Mouse (Mus musculus): ENCODE results near the gene Rnf115. TPM values are rescaled to one million over a fixed set of nuclear protein-coding genes. Genes with fewer than 3 reads are reported as not detected.

Gene Rnf115
- polyA plus RNA-seq, 1 experiment from 2014 or later: 40.4 TPM

DNA sequence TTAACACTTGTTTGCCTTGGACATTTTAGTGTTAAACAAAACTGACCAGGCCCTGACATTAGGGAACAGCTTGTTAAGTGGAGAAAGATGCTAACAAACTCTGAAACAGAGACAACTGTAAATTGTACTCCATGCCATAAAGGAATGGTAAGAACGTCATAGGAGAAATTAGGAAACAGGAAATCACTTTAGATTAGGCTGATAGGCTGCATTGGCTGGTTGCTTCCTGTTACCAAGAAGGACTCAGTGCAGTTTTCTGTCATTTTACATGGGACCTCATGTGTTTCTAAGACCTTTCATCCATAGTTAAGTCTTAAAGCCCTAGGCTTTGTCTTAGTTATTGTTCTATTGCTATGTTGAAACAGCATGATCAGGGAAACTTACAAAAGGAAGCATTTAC is 19.4 kb downstream of the Rnf115 start:
- Histone ChIP-seq H3K27ac (no peak overlapping the region), H3K4me2 (no peak overlapping the region), H3K4me1 (no peaks in the 10 kb centered on the region), H3K36me3 (no peaks in the 10 kb centered on the region), H3K4me3 (replicated peaks) (no peak overlapping the region), H3K9me3 (no peaks in the 10 kb centered on the region), H3K9ac (no peak overlapping the region), H3K27me3 (replicated peaks) (no peaks in the 10 kb centered on the region)
- WGBS: 53% methylated on average over 1 of the region's 1 CpGs
- no peak for ATAC-seq (ENCODE audit: insufficient read depth, low FRiP score, low read depth)

DNA sequence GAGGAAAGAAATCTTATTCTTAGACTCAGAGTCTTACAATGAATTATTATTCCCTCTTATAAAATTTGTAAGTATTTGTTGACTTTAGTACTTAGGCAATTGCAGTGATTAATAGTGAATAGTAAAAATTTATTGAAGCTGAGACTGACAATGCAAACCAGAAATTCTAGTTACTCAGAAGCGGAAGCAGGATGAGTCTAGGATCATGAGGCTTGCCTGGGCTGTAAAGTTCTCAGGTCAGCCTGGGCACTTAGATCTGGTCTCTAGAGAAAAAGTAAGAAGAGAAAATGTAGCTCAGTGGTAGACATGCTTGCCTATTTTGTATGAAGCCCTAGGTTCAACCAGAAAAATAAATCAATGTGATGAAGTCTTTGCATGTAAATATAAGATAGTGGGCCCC is 28.5 kb downstream of the Rnf115 start:
- Histone ChIP-seq H3K27me3 (replicated peaks) (no peaks in the 10 kb centered on the region), H3K4me2 (no peak overlapping the region), H3K4me3 (replicated peaks) (no peak overlapping the region), H3K4me1 (no peaks in the 10 kb centered on the region), H3K27ac (no peak overlapping the region), H3K36me3 (no peaks in the 10 kb centered on the region), H3K9me3 (no peaks in the 10 kb centered on the region), H3K9ac (no peak overlapping the region)
- no peak for ATAC-seq (ENCODE audit: insufficient read depth, low FRiP score, low read depth)
- 83% methylated on average over 1 of the region's 1 CpGs for WGBS

GRCm38 (mm10) chr3:96757691-96758090 is 30.2 kb downstream of the Rnf115 start:
- no peak for ATAC-seq (ENCODE audit: insufficient read depth, low FRiP score, low read depth)
- no peaks in the 10 kb centered on the region for H3K9me3 ChIP-seq

DNA sequence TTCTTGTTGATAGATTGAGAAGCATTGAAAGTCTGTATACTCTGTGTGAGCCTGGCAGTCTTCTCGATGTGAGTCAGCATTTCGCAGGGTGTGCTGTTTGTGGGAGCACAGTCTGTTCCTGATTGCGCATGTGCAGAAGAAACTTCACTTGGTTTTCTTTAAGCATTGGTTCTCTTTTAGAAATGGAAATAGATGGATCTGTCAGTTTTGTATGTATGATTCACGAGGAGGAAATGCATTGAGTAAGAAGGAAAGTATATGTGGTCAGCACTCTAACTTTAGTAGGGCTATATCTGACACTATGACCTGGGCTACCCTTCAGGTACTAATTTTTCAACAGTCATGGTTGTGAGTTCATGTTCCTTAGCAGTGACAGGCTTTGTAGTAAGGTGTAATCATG is 32.2 kb downstream of the Rnf115 start:
- Histone ChIP-seq H3K27ac (no peak overlapping the region), H3K36me3 (no peaks in the 10 kb centered on the region), H3K4me2 (no peak overlapping the region), H3K9ac (no peak overlapping the region), H3K4me3 (replicated peaks) (no peak overlapping the region), H3K27me3 (replicated peaks) (no peaks in the 10 kb centered on the region), H3K9me3 (no peaks in the 10 kb centered on the region), H3K4me1 (no peaks in the 10 kb centered on the region)
- WGBS: 83% methylated on average over 4 of the region's 4 CpGs
- no peak for ATAC-seq (ENCODE audit: insufficient read depth, low FRiP score, low read depth)

More at GRCm38 (mm10) chr3:96757691-96758090, 30.2 kb downstream of the Rnf115 start:
- Histone ChIP-seq H3K4me3 (replicated peaks) (no peak overlapping the region), H3K4me1 (no peaks in the 10 kb centered on the region), H3K4me2 (no peak overlapping the region), H3K9ac (no peak overlapping the region), H3K27ac (no peak overlapping the region), H3K27me3 (replicated peaks) (no peaks in the 10 kb centered on the region), H3K36me3 (no peaks in the 10 kb centered on the region)
- 62% methylated on average over 7 of the region's 7 CpGs for WGBS

DNA sequence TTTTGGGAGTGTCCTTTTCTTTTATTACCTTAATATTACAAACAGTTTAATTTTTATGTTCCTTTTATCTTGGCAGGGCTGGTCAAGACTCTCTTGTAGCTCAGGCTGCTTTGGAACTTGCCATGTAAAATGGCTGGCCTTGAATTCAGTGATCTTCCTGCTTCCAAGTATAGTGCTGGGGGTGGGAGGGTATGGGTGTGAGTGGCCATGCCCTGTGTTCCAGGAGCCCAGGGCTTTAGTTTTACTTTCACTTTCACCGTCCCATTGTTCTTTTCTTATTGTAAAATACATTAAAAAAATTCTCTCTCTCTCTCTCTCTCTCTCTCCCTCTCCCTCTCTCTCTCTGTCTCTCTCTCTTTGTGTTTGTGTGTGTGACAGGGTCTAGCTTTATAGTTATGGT is 37.1 kb downstream of the Rnf115 start:
- Histone ChIP-seq H3K36me3 (no peaks in the 10 kb centered on the region), H3K27ac (no peak overlapping the region), H3K9me3 (no peaks in the 10 kb centered on the region), H3K4me3 (replicated peaks) (no peak overlapping the region), H3K4me2 (no peak overlapping the region), H3K27me3 (replicated peaks) (no peaks in the 10 kb centered on the region), H3K4me1 (no peaks in the 10 kb centered on the region), H3K9ac (no peak overlapping the region)
- ATAC-seq (ENCODE audit: insufficient read depth, low FRiP score, low read depth): no peak
- 76% methylated on average over 1 of the region's 1 CpGs for WGBS

- Histone ChIP-seq H3K4me2 (no peak overlapping the region), H3K4me1 (no peaks in the 10 kb centered on the region), H3K27ac (no peak overlapping the region), H3K27me3 (replicated peaks) (no peaks in the 10 kb centered on the region), H3K9me3 (no peaks in the 10 kb centered on the region), H3K36me3 (no peaks in the 10 kb centered on the region), H3K9ac (no peak overlapping the region), H3K4me3 (replicated peaks) (no peak overlapping the region)
- WGBS: 82% methylated on average over 5 of the region's 5 CpGs
- ATAC-seq (ENCODE audit: insufficient read depth, low FRiP score, low read depth): no peak
Observed at GRCm38 (mm10) chr3:96769971-96770370, 42.5 kb downstream of the Rnf115 start.

DNA sequence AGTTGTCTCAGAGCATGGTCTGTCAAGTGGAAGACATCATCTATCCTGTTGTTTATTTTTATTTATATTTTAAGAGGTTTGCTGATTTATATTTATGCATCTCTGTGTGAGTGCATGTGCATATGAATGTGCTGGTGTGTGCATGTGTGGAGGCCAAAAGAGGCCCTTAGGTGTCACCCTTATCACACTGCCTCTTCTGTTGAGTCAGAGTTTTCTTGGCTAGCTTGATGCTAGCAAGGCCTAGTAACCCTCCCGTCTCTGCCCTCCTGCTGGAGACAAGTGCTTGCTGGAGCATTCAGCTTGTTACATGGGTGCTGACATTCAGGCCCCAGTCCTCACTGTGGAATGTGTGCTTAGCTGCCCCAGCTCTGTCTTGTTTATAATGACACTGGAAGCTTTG is 45.5 kb downstream of the Rnf115 start:
- no peaks in the 10 kb centered on the region for H3K9me3 ChIP-seq
- 34% methylated on average over 1 of the region's 1 CpGs for WGBS

GRCm38 (mm10) chr3:96777120-96777519 is 49.7 kb downstream of the Rnf115 start:
- Histone ChIP-seq H3K9me3 (no peaks in the 10 kb centered on the region), H3K4me1 (no peaks in the 10 kb centered on the region), H3K27ac (no peak overlapping the region), H3K4me3 (replicated peaks) (no peak overlapping the region), H3K4me2 (no peak overlapping the region), H3K36me3 (no peaks in the 10 kb centered on the region), H3K27me3 (replicated peaks) (no peaks in the 10 kb centered on the region), H3K9ac (no peak overlapping the region)
- WGBS: 52% methylated on average over 3 of the region's 3 CpGs
- peak; percentile 63; the same call in 1 of the 2 replicates for ATAC-seq (ENCODE audit: insufficient read depth, low FRiP score, low read depth)

More for the DNA sequence above, 45.5 kb downstream of the Rnf115 start:
- H3K9ac ChIP-seq: no peak overlapping the region
- no peaks in the 10 kb centered on the region for H3K27me3 ChIP-seq (replicated peaks)
- H3K4me1 ChIP-seq: no peaks in the 10 kb centered on the region
- H3K27ac ChIP-seq: no peak overlapping the region
- no peaks in the 10 kb centered on the region for H3K36me3 ChIP-seq
- H3K4me3 ChIP-seq (replicated peaks): no peak overlapping the region
- no peak overlapping the region for H3K4me2 ChIP-seq
- ATAC-seq (ENCODE audit: insufficient read depth, low FRiP score, low read depth): no peak

DNA sequence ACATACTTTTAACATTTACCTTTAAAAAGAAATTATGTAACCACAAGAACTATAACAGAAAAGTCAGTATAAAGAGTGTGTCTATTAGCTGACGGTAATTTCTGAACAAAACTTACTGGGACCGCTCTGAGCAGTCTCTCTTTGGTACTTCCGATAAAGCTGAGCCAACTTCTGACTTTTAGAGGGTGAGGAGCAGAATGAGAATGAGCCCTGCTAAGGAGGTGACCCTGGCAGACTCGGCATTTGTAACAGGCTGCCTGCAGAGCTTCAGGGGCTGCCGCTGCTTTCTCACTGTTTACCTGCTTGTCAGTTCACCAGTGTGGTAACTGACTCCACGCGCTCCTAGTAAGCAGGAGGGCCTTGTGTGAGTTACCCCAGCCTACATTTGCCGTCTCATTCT is 54.8 kb downstream of the Rnf115 start:
- H3K9me3 ChIP-seq: no peaks in the 10 kb centered on the region
- H3K27me3 ChIP-seq (replicated peaks): no peaks in the 10 kb centered on the region
- no peak overlapping the region for H3K27ac ChIP-seq
- H3K4me1 ChIP-seq: no peaks in the 10 kb centered on the region
- ATAC-seq (ENCODE audit: insufficient read depth, low FRiP score, low read depth): no peak
- H3K36me3 ChIP-seq: no peaks in the 10 kb centered on the region
- 63% methylated on average over 8 of the region's 8 CpGs for WGBS
- H3K4me2 ChIP-seq: no peak overlapping the region
- H3K9ac ChIP-seq: no peak overlapping the region
- H3K4me3 ChIP-seq (replicated peaks): no peak overlapping the region

DNA sequence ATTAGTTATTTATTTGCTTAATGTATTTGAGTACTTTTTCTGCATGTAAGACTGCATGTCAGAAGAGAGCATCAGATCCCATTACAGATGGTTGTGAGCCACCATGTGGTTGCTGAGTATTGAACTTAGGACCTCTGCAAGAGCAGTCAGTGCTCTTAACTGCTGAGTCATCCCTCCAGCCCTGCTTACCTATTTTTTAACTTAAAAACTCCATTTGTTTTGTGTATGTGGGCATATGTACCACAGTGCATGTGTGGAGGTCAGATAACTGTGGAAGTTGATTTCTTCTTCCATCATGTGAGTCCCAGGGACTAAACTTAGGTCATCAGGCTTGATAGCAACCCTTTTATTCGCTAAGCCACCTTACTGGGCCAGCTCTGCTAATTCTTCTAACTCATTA is 60.3 kb downstream of the Rnf115 start:
- no peaks in the 10 kb centered on the region for H3K4me1 ChIP-seq
- no peak overlapping the region for H3K4me3 ChIP-seq (replicated peaks)
- ATAC-seq (ENCODE audit: insufficient read depth, low FRiP score, low read depth): no peak
- H3K36me3 ChIP-seq: no peaks in the 10 kb centered on the region
- WGBS: 89% methylated on average over 1 of the region's 1 CpGs
- no peak overlapping the region for H3K4me2 ChIP-seq
- H3K27ac ChIP-seq: no peak overlapping the region
- H3K9ac ChIP-seq: no peak overlapping the region
- no peaks in the 10 kb centered on the region for H3K9me3 ChIP-seq
- no peaks in the 10 kb centered on the region for H3K27me3 ChIP-seq (replicated peaks)

- WGBS: 92% methylated on average over 8 of the region's 8 CpGs
- Histone ChIP-seq H3K27me3 (replicated peaks) (no peaks in the 10 kb centered on the region), H3K4me1 (no peaks in the 10 kb centered on the region), H3K36me3 (no peaks in the 10 kb centered on the region), H3K9ac (no peak overlapping the region), H3K9me3 (no peaks in the 10 kb centered on the region), H3K4me2 (no peak overlapping the region), H3K27ac (no peak overlapping the region), H3K4me3 (replicated peaks) (no peak overlapping the region)
- ATAC-seq (ENCODE audit: insufficient read depth, low FRiP score, low read depth): no peak
Observed at GRCm38 (mm10) chr3:96788506-96788905, 61.0 kb downstream of the Rnf115 start.

DNA sequence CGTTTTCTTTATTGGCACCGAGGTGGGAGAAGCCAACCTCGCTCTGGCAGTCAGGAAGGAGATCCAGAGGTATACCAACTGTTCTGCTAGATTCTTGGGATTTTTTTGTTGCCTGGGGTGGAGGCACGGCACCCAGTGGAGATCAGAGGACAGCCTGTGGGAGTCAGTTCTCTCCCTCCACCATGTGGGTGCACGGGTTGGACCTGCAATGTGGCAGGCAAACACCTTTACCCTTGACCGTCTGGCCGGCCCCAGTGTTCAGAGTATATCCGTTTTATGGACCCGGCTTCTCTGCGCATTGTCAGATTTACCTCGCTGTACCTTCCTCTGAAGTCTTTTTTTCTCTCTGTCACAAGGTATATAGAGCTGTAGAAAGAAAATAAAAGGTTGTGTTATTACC is 72.8 kb downstream of the Rnf115 start:
- Histone ChIP-seq H3K9ac (no peak overlapping the region), H3K27ac (no peak overlapping the region), H3K4me2 (no peak overlapping the region), H3K4me1 (no peaks in the 10 kb centered on the region), H3K27me3 (replicated peaks) (no peaks in the 10 kb centered on the region), H3K36me3 (no peaks in the 10 kb centered on the region), H3K4me3 (replicated peaks) (no peak overlapping the region), H3K9me3 (no peaks in the 10 kb centered on the region)
- WGBS: 68% methylated on average over 11 of the region's 11 CpGs
- no peak for ATAC-seq (ENCODE audit: insufficient read depth, low FRiP score, low read depth)

GRCm38 (mm10) chr3:96802214-96802613 is 74.8 kb downstream of the Rnf115 start:
- Histone ChIP-seq H3K9ac (no peak overlapping the region), H3K27ac (no peak overlapping the region), H3K4me1 (no peaks in the 10 kb centered on the region), H3K4me2 (no peak overlapping the region), H3K27me3 (replicated peaks) (no peaks in the 10 kb centered on the region), H3K36me3 (no peaks in the 10 kb centered on the region), H3K9me3 (no peaks in the 10 kb centered on the region), H3K4me3 (replicated peaks) (no peak overlapping the region)
- WGBS: 39% methylated on average over 1 of the region's 1 CpGs
- ATAC-seq (ENCODE audit: insufficient read depth, low FRiP score, low read depth): no peak
